Mouse (Mus musculus) duodenum, adult 2 months (tissue): Measurements from ENCODE around the gene Acbd5. TPM values are rescaled to one million over a fixed set of nuclear protein-coding genes. Genes with fewer than 3 reads are reported as not detected.

Experiments used
- polyA plus RNA-seq: library from polyadenylated mRNA; depleted of rRNA; stranded (reverse); fragments of >200 nt; gene quantifications from 2 replicates; pipeline ENCODE4 v1.2.3, GENCODE M21; 2012; ENCODE audit warnings: low replicate concordance; rRNA removed

The Acbd5 gene
- polyA plus RNA-seq: 4.1 and 5.8 TPM in 2 replicates

DNA sequence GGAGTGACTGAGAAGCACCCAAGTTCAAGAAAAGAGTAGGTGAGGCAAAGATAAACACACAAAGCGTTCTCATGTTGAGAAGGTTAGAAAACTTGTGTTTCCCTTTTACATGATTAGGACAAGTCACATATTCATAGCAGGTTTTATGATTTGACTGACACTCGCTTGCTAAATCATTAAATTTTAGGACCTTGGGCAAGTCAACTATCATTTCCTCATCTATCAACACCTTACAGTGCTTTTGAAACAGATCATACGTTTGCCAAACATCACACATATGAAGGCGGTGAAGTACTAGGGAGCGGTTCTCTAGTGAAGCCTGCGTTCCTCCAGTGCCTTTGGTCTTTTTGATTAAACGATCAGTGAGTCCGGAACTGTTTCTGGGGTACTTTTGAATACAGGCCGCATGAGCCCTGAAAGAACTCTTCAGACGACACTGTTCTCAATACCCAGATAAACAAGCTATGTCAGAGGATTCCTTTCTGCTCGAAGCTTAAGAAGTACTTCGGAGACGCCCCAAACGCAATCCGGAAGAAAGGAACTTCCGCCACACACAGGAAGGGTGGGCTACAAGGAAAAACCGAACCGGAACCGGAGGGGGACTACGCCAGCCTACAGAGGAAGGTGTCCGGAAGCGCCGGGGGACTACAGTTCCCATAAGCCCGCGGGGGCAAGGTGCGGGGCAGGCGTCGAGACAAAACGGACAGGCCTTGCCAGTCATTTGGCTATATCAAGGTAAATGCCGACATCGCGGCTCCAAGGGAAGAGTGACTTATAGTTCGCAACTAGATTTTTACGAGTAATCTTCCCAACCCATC is at the start of gene Acbd5:
Acbd5 (plus strand) TSS at position 616 of the 818 bp plus-strand sequence.

GRCm38 (mm10) chr2:23040001-23040646 is 27.8 kb upstream of the Acbd5 start, which contains the start of gene Abi1:
Gene Abi1 (minus strand): TSS chr2:23040241.

DNA sequence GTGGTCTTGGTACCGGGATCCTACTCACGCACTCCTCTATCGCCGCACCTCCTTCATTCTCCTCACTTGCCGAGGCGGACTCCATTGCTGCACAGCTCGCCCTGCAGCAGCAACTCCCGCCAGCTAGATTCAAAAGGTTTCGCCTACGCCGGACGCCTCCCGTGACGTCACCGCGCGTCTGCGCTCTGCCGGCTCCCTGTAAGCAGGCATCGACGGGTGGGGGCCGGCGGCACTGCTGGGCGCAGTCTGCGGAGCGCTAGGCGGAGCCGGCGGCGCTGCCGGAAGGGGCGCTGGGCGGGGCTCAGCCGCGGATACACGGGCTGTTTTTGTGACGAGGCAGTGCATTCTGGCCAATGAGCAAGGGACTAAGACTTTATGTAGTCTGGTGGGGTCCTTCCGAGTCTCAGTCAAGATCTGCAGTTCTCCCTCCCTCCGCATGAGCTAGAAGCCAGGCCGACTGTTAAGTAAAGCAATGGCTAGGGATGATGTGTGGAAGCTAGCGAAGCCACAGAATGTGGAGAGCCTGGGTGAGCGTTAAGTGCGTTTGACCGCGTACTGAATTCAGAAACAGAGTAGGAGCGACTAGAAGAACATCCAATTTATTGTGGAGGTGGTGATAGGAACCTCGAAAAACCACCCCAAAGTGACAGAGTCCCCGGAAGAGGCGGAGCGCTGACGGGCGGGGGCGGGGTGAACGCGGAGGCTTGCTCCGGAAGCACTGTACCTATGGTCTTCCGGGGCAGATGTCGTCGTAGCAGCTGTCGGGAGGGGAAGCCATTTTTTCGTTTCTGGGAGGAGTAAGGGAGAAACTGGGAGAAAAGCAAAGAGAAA is 88.0 kb downstream of the Acbd5 start, which contains the start of the genes Mastl and Yme1l1:
Mastl (minus strand) TSS at position 248 of the 831 bp plus-strand sequence.
Yme1l1 (plus strand) TSS at position 593 of the 831 bp plus-strand sequence.

Other genes with a start within 250 kb of the Acbd5 start
- 16.0 and 19.4 TPM in 2 replicates for gene Pdss1, start 172.6 kb upstream of the Acbd5 start, polyA plus RNA-seq
- 51.2 and 68.5 TPM in 2 replicates for gene Abi1, start 27.9 kb upstream of the Acbd5 start, polyA plus RNA-seq
- gene Mastl, start 87.9 kb downstream of the Acbd5 start, polyA plus RNA-seq: 0.07 TPM in 1 of 2 replicates, not detected in the other
- gene Yme1l1, start 88.2 kb downstream of the Acbd5 start, polyA plus RNA-seq: 0.25 and 0.37 TPM in 2 replicates
- not detected in 2 replicates for gene 4931423N10Rik, start 139.3 kb downstream of the Acbd5 start, polyA plus RNA-seq